8 mouse cellular contexts compared by ENCODE assay signal in genomic region chr2:166179457-166180101, GRCm38 (mm10). TPM values are rescaled to one million over a fixed set of nuclear protein-coding genes. Genes with fewer than 3 reads are reported as not detected.
DNase-seq lines count a peak whose midpoint lies in the region; ATAC-seq and TF ChIP-seq lines count a peak whose summit lies in the region.

No protein-coding gene starts in this region.

- H3K9me3 ChIP-seq in lung, embryonic 15.5 days: no peaks in the 10 kb centered on the region
- no peaks in the 10 kb centered on the region for H3K9me3 ChIP-seq in kidney, embryonic 16.5 days (ENCODE audit: low read length)
- H3K9me3 ChIP-seq in neural tube, embryonic 13.5 days: no peaks in the 10 kb centered on the region

- DNase-seq in lung, adult 2 months: no peak
- DNase-seq in forelimb bud, embryonic 11.5 days (ENCODE audit: low read depth, low spot score): peak; percentile 84
- no peak for DNase-seq in right cerebral cortex, postnatal 10 days (ENCODE audit: low spot score in 2 of 2)
- DNase-seq in cerebellum, postnatal 14 days: no peak
- no peak for DNase-seq in urinary bladder, adult 18-20 months (ENCODE audit: low spot score in 2 of 2)

- H3K4me3 ChIP-seq in lung, embryonic 15.5 days: no peak overlapping the region
- no peak overlapping the region for H3K4me3 ChIP-seq in lung, adult 2 months (replicated peaks; ENCODE audit: extremely low read depth, low read depth, low read length)
- no peak overlapping the region for H3K4me3 ChIP-seq in kidney, embryonic 16.5 days (ENCODE audit: low read length)
- no peak overlapping the region for H3K4me3 ChIP-seq in neural tube, embryonic 13.5 days

- TF ChIP-seq POLR2A in lung, adult 2 months (IDR thresholded peaks at IDR 0.05; ENCODE audit: borderline replicate concordance, extremely low read depth, low read depth, low read length): no peak

- ATAC-seq in lung, embryonic 15.5 days (ENCODE audit: borderline replicate concordance, extremely low read depth, low FRiP score, low TSS enrichment): no peak
- ATAC-seq in kidney, embryonic 16.5 days (ENCODE audit: low FRiP score, low TSS enrichment): peak; percentile 66
- no peak for ATAC-seq in neural tube, embryonic 13.5 days (ENCODE audit: low read depth)

- 67% methylated on average over 4 of the region's 4 CpGs for WGBS in lung, embryonic 15.5 days
- WGBS in lung, adult 2 months: 80% methylated on average over 4 of the region's 4 CpGs
- 36% methylated on average over 4 of the region's 4 CpGs for WGBS in kidney, embryonic 16.5 days
- 45% methylated on average over 4 of the region's 4 CpGs for WGBS in neural tube, embryonic 13.5 days

- H3K9ac ChIP-seq in lung, embryonic 15.5 days: no peak overlapping the region
- no peak overlapping the region for H3K9ac ChIP-seq in kidney, embryonic 16.5 days (replicated peaks; ENCODE audit: low read length)
- H3K9ac ChIP-seq in neural tube, embryonic 13.5 days: peak overlapping the region; percentile 36; the same call in 1 of the 2 replicates

- peaks cover 19% of the 10 kb centered on the region for H3K4me1 ChIP-seq in lung, embryonic 15.5 days
- peaks cover 8% of the 10 kb centered on the region; the same call in 1 of the 2 replicates for H3K4me1 ChIP-seq in lung, adult 2 months (ENCODE audit: control insufficient read depth, insufficient read depth, low read length)
- peaks cover 45% of the 10 kb centered on the region for H3K4me1 ChIP-seq in kidney, embryonic 16.5 days (ENCODE audit: insufficient read depth, low read length)
- peaks cover 50% of the 10 kb centered on the region for H3K4me1 ChIP-seq in neural tube, embryonic 13.5 days (replicated peaks)

- TF ChIP-seq CTCF in lung, adult 2 months (IDR thresholded peaks at IDR 0.05; ENCODE audit: insufficient read depth, low read length): no peak

- no peaks in the 10 kb centered on the region for H3K36me3 ChIP-seq in lung, embryonic 15.5 days
- no peaks in the 10 kb centered on the region for H3K36me3 ChIP-seq in kidney, embryonic 16.5 days (ENCODE audit: insufficient read depth, low read length)
- H3K36me3 ChIP-seq in neural tube, embryonic 13.5 days: no peaks in the 10 kb centered on the region

- 0 out of 2 replicates have a peak overlapping the region, but pooled peaks have one; percentile 79 for H3K27ac ChIP-seq in lung, embryonic 15.5 days
- H3K27ac ChIP-seq in kidney, embryonic 16.5 days (ENCODE audit: low read length): peak overlapping the region; percentile 69
- H3K27ac ChIP-seq in neural tube, embryonic 13.5 days (replicated peaks): peak overlapping the region; percentile 88

- H3K27me3 ChIP-seq in lung, embryonic 15.5 days: no peaks in the 10 kb centered on the region
- no peaks in the 10 kb centered on the region for H3K27me3 ChIP-seq in kidney, embryonic 16.5 days (ENCODE audit: insufficient read depth, low read length)
- H3K27me3 ChIP-seq in neural tube, embryonic 13.5 days: peaks cover 6% of the 10 kb centered on the region

- no peak overlapping the region for H3K4me2 ChIP-seq in lung, embryonic 15.5 days
- no peak overlapping the region for H3K4me2 ChIP-seq in kidney, embryonic 16.5 days (replicated peaks; ENCODE audit: low read depth, low read length)
- H3K4me2 ChIP-seq in neural tube, embryonic 13.5 days: no peak overlapping the region

RNA-seq across cellular contexts. Expression of gene Sulf2, which starts 24.1 kb away (rescaled TPM):
- 40.2 and 46.6 TPM in 2 replicates for polyA plus RNA-seq in lung, embryonic 15.5 days (2015; fragmentation: Nextera tagmentation; extraction: Ambion mirVana)
- polyA plus RNA-seq in lung, adult 2 months (2012; rRNA removed): 37.6 and 44.2 TPM in 2 replicates
- 52.7 and 54.8 TPM in 2 replicates for polyA plus RNA-seq in kidney, embryonic 16.5 days (2015; fragmentation: Nextera tagmentation; extraction: Ambion mirVana)
- 116 and 122 TPM in 2 replicates for polyA plus RNA-seq in neural tube, embryonic 13.5 days (2015; fragmentation: Nextera tagmentation; extraction: Ambion mirVana)
